Mouse (Mus musculus): ENCODE measurements at regions not wholly inside any gene's neighbourhood (a gene's known extent, or its start where the extent isn't known, plus 50 kb on each side); places are given as distances from the start of the nearest gene placed in this dataset.

DNA sequence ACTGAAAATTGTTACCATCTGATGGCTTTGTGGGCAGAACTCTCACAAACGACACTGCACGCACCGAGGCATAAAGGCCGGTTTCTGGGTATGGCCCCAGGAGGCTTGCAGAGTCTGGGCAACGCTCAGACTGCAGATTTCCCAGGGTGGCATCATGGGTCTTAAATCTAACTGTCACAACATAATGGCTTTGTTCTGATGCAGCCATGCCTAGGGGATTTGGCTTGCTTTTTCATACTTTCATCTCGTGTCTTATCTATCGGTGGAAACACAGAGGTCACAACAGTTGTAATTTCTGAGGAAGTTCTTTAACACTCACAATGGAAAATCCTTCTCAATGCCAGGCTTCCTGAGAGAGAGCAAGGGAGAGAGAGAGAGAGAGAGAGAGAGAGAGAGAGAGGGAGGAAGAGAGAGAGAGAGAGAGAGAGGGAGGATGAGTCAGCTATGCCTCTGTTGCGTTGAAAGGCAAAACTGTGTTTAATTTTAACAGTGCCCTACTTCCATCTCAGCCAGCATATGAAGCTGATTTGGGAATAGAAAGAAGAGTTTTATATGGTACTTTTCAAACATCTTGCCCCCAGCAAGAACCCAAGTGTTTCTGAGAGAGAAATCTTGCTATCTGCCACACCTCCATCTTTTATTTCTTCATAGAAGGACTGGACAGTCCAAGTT is 224.6 kb upstream of the Prdm1 start:
- no peak for TF ChIP-seq E2F4 (IDR thresholded peaks at IDR 0.05; ENCODE audit: insufficient replicate concordance, low read depth, low read length)
- no peak for TF ChIP-seq POLR2A (IDR thresholded peaks at IDR 0.05; ENCODE audit: low read depth, low read length)
- TF ChIP-seq EP300 (IDR thresholded peaks at IDR 0.05; ENCODE audit: low read length) = no peak
- TF ChIP-seq CTCF (conservative IDR thresholded peaks at IDR 0.05 in 1 of 2, IDR thresholded peaks at IDR 0.05 in 1 of 2; ENCODE audit: low read depth in 2 of 2, low read length in 2 of 2) = no peak
- no peak for TF ChIP-seq ELF1 (IDR thresholded peaks at IDR 0.05; ENCODE audit: low read depth, low read length)

Measured in CH12.LX (cell line).